Mouse (Mus musculus) brown adipose tissue, adult 24 weeks (tissue): ENCODE measurements around the gene Prm1. TPM values are rescaled to one million over a fixed set of nuclear protein-coding genes. Genes with fewer than 3 reads are reported as not detected.
"Not testable (repeated sequence)": the region's sequence is repeated elsewhere in the genome, so short reads cannot be mapped to it uniquely, and the experiment has no call there.

Experiments
- H3K27ac ChIP-seq: fragments of 200-500 bp; replicated peaks from 2 replicates; pipeline ENCODE4 v1.5.1; 2012; ENCODE audit warnings: low read depth, mild to moderate bottlenecking, low read length
- H3K4me1 ChIP-seq: fragments of 200-500 bp; 2 replicates; pipeline ENCODE4 v1.6.1; 2012; ENCODE audit warnings: low read length, mixed read lengths; ENCODE audit not compliant: control insufficient read depth, insufficient read depth, insufficient read length
- H3K4me3 ChIP-seq: fragments of 200-500 bp; 2 replicates; pipeline ENCODE4 v1.5.1; 2012; ENCODE audit warnings: low read depth, mild to moderate bottlenecking, low read length, moderate library complexity; ENCODE audit not compliant: insufficient read depth
- polyA plus RNA-seq: library from polyadenylated mRNA; stranded (reverse); fragments of >200 nt; gene quantifications from 2 replicates; pipeline ENCODE4 v1.2.4, GENCODE M21; 2012; ENCODE audit not compliant: missing spikeins, insufficient read depth, insufficient read length

Prm1 gene
- polyA plus RNA-seq: not detected in 2 replicates

GRCm38 (mm10) chr16:10805789-10806527 lies at the start of gene Prm1:
Gene Prm1 (minus strand): TSS chr16:10805839.
- Histone ChIP-seq H3K27ac (no peak within 1 kb of the TSS), H3K4me3 (no peak within 1 kb of the TSS), H3K4me1 (no peaks in the 10 kb centered on the region)

GRCm38 (mm10) chr16:10852216-10852615 lies 46.6 kb upstream of the Prm1 start:
- not testable (repeated sequence) for H3K4me3 ChIP-seq, H3K27ac ChIP-seq
- peaks cover 19% of the 10 kb centered on the region for H3K4me1 ChIP-seq

GRCm38 (mm10) chr16:10850905-10851304 lies 45.3 kb upstream of the Prm1 start:
- no peak overlapping the region for H3K4me3 ChIP-seq
- H3K4me1 ChIP-seq: peaks cover 19% of the 10 kb centered on the region
- H3K27ac ChIP-seq: 0 out of 2 replicates have a peak overlapping the region, but pooled peaks have one; percentile 6

GRCm38 (mm10) chr16:10849965-10850861 lies 44.6 kb upstream of the Prm1 start:
- H3K4me3 ChIP-seq: no peak overlapping the region
- 0 out of 2 replicates have a peak overlapping the region, but pooled peaks have one; percentile 10 for H3K27ac ChIP-seq
- H3K4me1 ChIP-seq: peaks cover 19% of the 10 kb centered on the region

GRCm38 (mm10) chr16:10846503-10846902 lies 40.9 kb upstream of the Prm1 start:
- Histone ChIP-seq H3K4me1 (peaks cover 20% of the 10 kb centered on the region), H3K4me3 (no peak overlapping the region), H3K27ac (no peak overlapping the region)

GRCm38 (mm10) chr16:10845952-10846351 lies 40.3 kb upstream of the Prm1 start:
- Histone ChIP-seq H3K4me1 (peaks cover 16% of the 10 kb centered on the region), H3K27ac (no peak overlapping the region), H3K4me3 (no peak overlapping the region)

GRCm38 (mm10) chr16:10844319-10844670 lies 38.7 kb upstream of the Prm1 start:
- H3K4me1 ChIP-seq: peaks cover 4% of the 10 kb centered on the region; the same call in 1 of the 2 replicates
- H3K27ac ChIP-seq: no peak overlapping the region
- H3K4me3 ChIP-seq: no peak overlapping the region

GRCm38 (mm10) chr16:10843486-10844318 lies 38.1 kb upstream of the Prm1 start:
- H3K4me3 ChIP-seq: peak overlapping the region; percentile 44
- peaks cover 4% of the 10 kb centered on the region; the same call in 1 of the 2 replicates for H3K4me1 ChIP-seq
- H3K27ac ChIP-seq: no peak overlapping the region

- Histone ChIP-seq H3K4me3 (no peak overlapping the region), H3K27ac (no peak overlapping the region), H3K4me1 (peaks cover 4% of the 10 kb centered on the region; the same call in 1 of the 2 replicates)
Observed at GRCm38 (mm10) chr16:10842282-10842855, 36.7 kb upstream of the Prm1 start.

- Histone ChIP-seq H3K4me1 (peaks cover 4% of the 10 kb centered on the region; the same call in 1 of the 2 replicates), H3K27ac (no peak overlapping the region), H3K4me3 (no peak overlapping the region)
Observed at GRCm38 (mm10) chr16:10840018-10840417, 34.4 kb upstream of the Prm1 start.

GRCm38 (mm10) chr16:10838487-10839245 lies 33.0 kb upstream of the Prm1 start:
- H3K27ac ChIP-seq: no peak overlapping the region
- H3K4me1 ChIP-seq: peaks cover 4% of the 10 kb centered on the region; the same call in 1 of the 2 replicates
- no peak overlapping the region for H3K4me3 ChIP-seq

- Histone ChIP-seq H3K27ac (no peak overlapping the region), H3K4me3 (no peak overlapping the region), H3K4me1 (no peaks in the 10 kb centered on the region; the same call in 1 of the 2 replicates)
Observed at GRCm38 (mm10) chr16:10837903-10838302, 32.3 kb upstream of the Prm1 start.

- Histone ChIP-seq H3K4me3 (no peak overlapping the region), H3K27ac (no peak overlapping the region), H3K4me1 (no peaks in the 10 kb centered on the region; the same call in 1 of the 2 replicates)
Observed at GRCm38 (mm10) chr16:10837250-10837649, 31.6 kb upstream of the Prm1 start.

GRCm38 (mm10) chr16:10836388-10836787 lies 30.7 kb upstream of the Prm1 start:
- Histone ChIP-seq H3K27ac (no peak overlapping the region), H3K4me1 (no peaks in the 10 kb centered on the region; the same call in 1 of the 2 replicates)

More at GRCm38 (mm10) chr16:10836388-10836787, 30.7 kb upstream of the Prm1 start:
- H3K4me3 ChIP-seq: no peak overlapping the region
